Comparison of ENCODE assay signal across 9 mouse cellular contexts in the genomic region with DNA sequence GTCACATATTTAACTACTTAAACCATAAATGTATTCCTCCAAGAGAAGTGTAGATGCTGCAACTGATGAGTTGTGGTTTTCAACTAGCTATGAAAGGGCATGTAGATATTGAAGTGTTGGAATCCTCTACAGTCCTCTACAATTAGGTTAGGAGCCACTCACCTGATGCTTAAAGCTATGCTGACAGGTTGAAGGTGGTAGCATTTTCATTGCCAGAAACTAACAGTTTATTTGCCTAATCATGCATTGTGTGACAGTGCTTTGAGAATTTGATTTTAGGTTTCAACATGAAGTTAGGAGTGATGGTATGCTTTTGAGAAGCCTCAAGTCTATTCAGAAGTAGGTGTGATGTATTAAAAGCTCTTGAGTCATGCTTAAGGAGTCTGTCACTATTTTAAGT. TPM values are rescaled to one million over a fixed set of nuclear protein-coding genes. Genes with fewer than 3 reads are reported as not detected.
DNase-seq lines count a peak whose midpoint lies in the region; ATAC-seq and TF ChIP-seq lines count a peak whose summit lies in the region.
"Had no signal": no experiment of that assay in that cellular context is flagged by ENCODE, and none has a peak within 500 bp of the region (broad histone marks: within the 10 kb centered on the region; RNA-seq: fewer than 3 reads in every experiment).

No protein-coding gene starts in this region.

- peak overlapping the region; percentile 98 for H3K4me2 ChIP-seq in embryonic facial prominence, embryonic 14.5 days (ENCODE audit: low read depth, low read length)
- H3K4me2 ChIP-seq in intestine, postnatal 0 days (replicated peaks; ENCODE audit: low read depth): peak overlapping the region; percentile 66
- peak overlapping the region; percentile 85 for H3K4me2 ChIP-seq in neural tube, embryonic 12.5 days (replicated peaks)

- peak overlapping the region; percentile 98 for H3K9ac ChIP-seq in embryonic facial prominence, embryonic 14.5 days (ENCODE audit: low read depth, low read length)
- H3K9ac ChIP-seq in intestine, postnatal 0 days (ENCODE audit: low read depth, low read length): no peak overlapping the region
- no peak overlapping the region for H3K9ac ChIP-seq in neural tube, embryonic 12.5 days

- TF ChIP-seq CTCF in layer of hippocampus, adult 2 months (conservative IDR thresholded peaks at IDR 0.05): no peak
- TF ChIP-seq CTCF in intestine, postnatal 0 days (IDR thresholded peaks at IDR 0.05; ENCODE audit: low read depth): no peak

- peaks cover 42% of the 10 kb centered on the region for H3K36me3 ChIP-seq in embryonic facial prominence, embryonic 14.5 days (ENCODE audit: control insufficient read depth, insufficient read depth, low read length)
- H3K36me3 ChIP-seq in intestine, postnatal 0 days (ENCODE audit: control insufficient read depth, insufficient read depth): peaks cover 36% of the 10 kb centered on the region
- H3K36me3 ChIP-seq in neural tube, embryonic 12.5 days: peaks cover 30% of the 10 kb centered on the region

- peaks cover 17% of the 10 kb centered on the region for H3K4me1 ChIP-seq in embryonic facial prominence, embryonic 14.5 days (ENCODE audit: control insufficient read depth, insufficient read depth, low read length)
- no peaks in the 10 kb centered on the region for H3K4me1 ChIP-seq in intestine, postnatal 0 days (replicated peaks; ENCODE audit: control insufficient read depth, insufficient read depth, low read length)
- H3K4me1 ChIP-seq in neural tube, embryonic 12.5 days: peaks cover 20% of the 10 kb centered on the region

- no peak for DNase-seq in layer of hippocampus, adult 2 months (ENCODE audit: low spot score in 2 of 2)
- DNase-seq in layer of hippocampus, adult 11-12 months (ENCODE audit: low spot score): no peak
- no peak for DNase-seq in embryonic facial prominence, embryonic 14.5 days (ENCODE audit: low spot score)
- no peak for DNase-seq in spleen, postnatal 14 days (ENCODE audit: low spot score in 2 of 2)
- no peak for DNase-seq in thymus, postnatal 36 days
- DNase-seq in kidney, adult 11 months: no peak
- DNase-seq: lung, postnatal 10 days had no signal

- no peaks in the 10 kb centered on the region for H3K27me3 ChIP-seq in embryonic facial prominence, embryonic 14.5 days (replicated peaks; ENCODE audit: control insufficient read depth, insufficient read depth, low read length)
- no peaks in the 10 kb centered on the region for H3K27me3 ChIP-seq in intestine, postnatal 0 days (replicated peaks; ENCODE audit: control insufficient read depth, insufficient read depth, low read length)
- H3K27me3 ChIP-seq in neural tube, embryonic 12.5 days (replicated peaks): no peaks in the 10 kb centered on the region

- ATAC-seq in embryonic facial prominence, embryonic 14.5 days (ENCODE audit: low read depth): no peak
- ATAC-seq in intestine, postnatal 0 days: no peak
- no peak for ATAC-seq in neural tube, embryonic 12.5 days (ENCODE audit: low FRiP score, low read depth)

- peak overlapping the region; percentile 92 for H3K4me3 ChIP-seq in layer of hippocampus, adult 2 months
- H3K4me3 ChIP-seq in embryonic facial prominence, embryonic 14.5 days (ENCODE audit: low read depth, low read length): peak overlapping the region; percentile 98
- peak overlapping the region; percentile 66 for H3K4me3 ChIP-seq in intestine, postnatal 0 days (ENCODE audit: low read depth, low read length)
- H3K4me3 ChIP-seq in neural tube, embryonic 12.5 days: peak overlapping the region; percentile 94

- H3K27ac ChIP-seq in layer of hippocampus, adult 2 months: peak overlapping the region; percentile 1; the same call in 1 of the 2 replicates
- no peak overlapping the region for H3K27ac ChIP-seq in embryonic facial prominence, embryonic 14.5 days (replicated peaks; ENCODE audit: low read depth, low read length)
- no peak overlapping the region for H3K27ac ChIP-seq in intestine, postnatal 0 days (ENCODE audit: low read depth, low read length)
- no peak overlapping the region for H3K27ac ChIP-seq in neural tube, embryonic 12.5 days

- no peaks in the 10 kb centered on the region for H3K9me3 ChIP-seq in embryonic facial prominence, embryonic 14.5 days (ENCODE audit: control insufficient read depth, low read length)
- H3K9me3 ChIP-seq in intestine, postnatal 0 days (ENCODE audit: control insufficient read depth): no peaks in the 10 kb centered on the region
- H3K9me3 ChIP-seq in neural tube, embryonic 12.5 days: no peaks in the 10 kb centered on the region

RNA-seq across cellular contexts. Expression of gene Ppia, which starts 2.2 kb away (rescaled TPM):
- 1,000 to 10,000 TPM; 1,589 to 1,677 TPM for total RNA-seq in layer of hippocampus, adult 2 months (2021)
- 4,672 and 4,857 TPM in 2 replicates for polyA plus RNA-seq in embryonic facial prominence, embryonic 14.5 days (2014; fragmentation: Nextera tagmentation; extraction: Ambion mirVana)
- 3,711 and 4,178 TPM in 2 replicates for polyA plus RNA-seq in intestine, postnatal 0 days (2015; fragmentation: Nextera tagmentation; extraction: Ambion mirVana)
- polyA plus RNA-seq in neural tube, embryonic 12.5 days (2016; fragmentation: Nextera tagmentation; extraction: Ambion mirVana): 4,309 and 4,532 TPM in 2 replicates

RNA-seq across cellular contexts. Expression of gene H2afv, which starts 26.8 kb away (rescaled TPM):
- total RNA-seq in layer of hippocampus, adult 2 months (2021): 10 to 100 TPM; 43.6 to 47.3 TPM
- 428 and 463 TPM in 2 replicates for polyA plus RNA-seq in embryonic facial prominence, embryonic 14.5 days (2014; fragmentation: Nextera tagmentation; extraction: Ambion mirVana)
- polyA plus RNA-seq in intestine, postnatal 0 days (2015; fragmentation: Nextera tagmentation; extraction: Ambion mirVana): 343 and 346 TPM in 2 replicates
- polyA plus RNA-seq in neural tube, embryonic 12.5 days (2016; fragmentation: Nextera tagmentation; extraction: Ambion mirVana): 580 and 625 TPM in 2 replicates

RNA-seq across cellular contexts. Expression of gene Zmiz2, which starts 28.6 kb away (rescaled TPM):
- total RNA-seq in layer of hippocampus, adult 2 months (2021): 100 to 1,000 TPM; 170 TPM
- polyA plus RNA-seq in embryonic facial prominence, embryonic 14.5 days (2014; fragmentation: Nextera tagmentation; extraction: Ambion mirVana): 11.2 and 12.4 TPM in 2 replicates
- 7.8 and 8.0 TPM in 2 replicates for polyA plus RNA-seq in intestine, postnatal 0 days (2015; fragmentation: Nextera tagmentation; extraction: Ambion mirVana)
- 23.9 and 24.1 TPM in 2 replicates for polyA plus RNA-seq in neural tube, embryonic 12.5 days (2016; fragmentation: Nextera tagmentation; extraction: Ambion mirVana)

RNA-seq across cellular contexts. Expression of gene Purb, which starts 58.2 kb away (rescaled TPM):
- total RNA-seq in layer of hippocampus, adult 2 months (2021): 100 to 1,000 TPM; 234 to 240 TPM
- polyA plus RNA-seq in embryonic facial prominence, embryonic 14.5 days (2014; fragmentation: Nextera tagmentation; extraction: Ambion mirVana): 28.8 and 29.2 TPM in 2 replicates
- 21.6 and 25.1 TPM in 2 replicates for polyA plus RNA-seq in intestine, postnatal 0 days (2015; fragmentation: Nextera tagmentation; extraction: Ambion mirVana)
- polyA plus RNA-seq in neural tube, embryonic 12.5 days (2016; fragmentation: Nextera tagmentation; extraction: Ambion mirVana): 13.8 and 14.2 TPM in 2 replicates
